In the genomic region with DNA sequence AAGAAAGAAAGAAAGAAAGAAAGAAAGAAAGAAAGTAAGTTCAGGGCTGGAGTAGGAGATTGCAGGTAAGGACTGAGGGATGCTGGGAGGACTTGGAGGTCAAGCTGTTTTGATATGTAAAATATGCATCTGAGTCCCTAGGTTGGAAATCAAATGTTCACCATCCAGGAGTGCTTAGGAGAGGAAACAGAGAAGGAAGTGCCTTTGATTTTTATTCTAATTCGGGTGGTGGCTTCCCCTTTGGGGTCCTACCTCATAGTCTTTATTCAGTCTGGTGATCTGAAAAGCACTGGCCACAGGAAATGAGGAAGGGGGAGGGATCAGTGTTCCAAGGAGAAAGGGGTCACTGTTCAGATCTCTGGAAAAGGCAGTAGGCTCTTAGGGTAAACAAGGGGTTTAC, we compare ENCODE assay signal across 29 mouse cellular contexts.
"Had no signal": no experiment of that assay in that cellular context is flagged by ENCODE, and none has a peak within 500 bp of the region (broad histone marks: within the 10 kb centered on the region; RNA-seq: fewer than 3 reads in every experiment).

No protein-coding gene starts in this region.

- H3K27ac ChIP-seq: gastrocnemius, adult 2 months; heart, embryonic 10.5 days; hindbrain, embryonic 10.5 days; hindbrain, embryonic 13.5 days; hindbrain, embryonic 15.5 days; hindbrain, postnatal 0 days; kidney, embryonic 15.5 days; kidney, postnatal 0 days; limb, embryonic 10.5 days; limb, embryonic 12.5 days; liver, embryonic 13.5 days; liver, embryonic 15.5 days had no signal

- H3K9me3 ChIP-seq: heart, embryonic 10.5 days; hindbrain, embryonic 10.5 days; hindbrain, embryonic 13.5 days; hindbrain, embryonic 15.5 days; kidney, embryonic 15.5 days; limb, embryonic 10.5 days; limb, embryonic 12.5 days; liver, embryonic 15.5 days had no signal

- H3K4me2 ChIP-seq: heart, embryonic 12.5 days; hindbrain, embryonic 13.5 days; hindbrain, embryonic 15.5 days; kidney, embryonic 15.5 days; limb, embryonic 12.5 days; liver, embryonic 11.5 days; liver, embryonic 13.5 days; liver, embryonic 15.5 days had no signal

- H3K4me3 ChIP-seq: gastrocnemius, adult 2 months; heart, embryonic 10.5 days; heart, embryonic 12.5 days; hindbrain, embryonic 10.5 days; hindbrain, embryonic 13.5 days; hindbrain, embryonic 15.5 days; kidney, embryonic 15.5 days; limb, embryonic 10.5 days; limb, embryonic 12.5 days; liver, embryonic 13.5 days; liver, embryonic 15.5 days had no signal

- H3K36me3 ChIP-seq: heart, embryonic 10.5 days; heart, embryonic 12.5 days; hindbrain, embryonic 10.5 days; hindbrain, embryonic 13.5 days; hindbrain, embryonic 15.5 days; kidney, embryonic 15.5 days; limb, embryonic 10.5 days; limb, embryonic 12.5 days; liver, embryonic 13.5 days; liver, embryonic 15.5 days had no signal

- DNase-seq: gastrocnemius, adult 2 months; gastrocnemius, postnatal 10 days; gastrocnemius, postnatal 25 days; heart, adult 18-20 months; heart, postnatal 10 days; heart, postnatal 4 days; kidney, adult 11 months; kidney, adult 2 months; kidney, adult 9 months; kidney, postnatal 14 days; kidney, postnatal 36 days; layer of hippocampus, adult 9-11 months; layer of hippocampus, postnatal 36 days; liver; liver, embryonic 13.5 days; liver, postnatal 0 days had no signal

- H3K4me1 ChIP-seq: heart, embryonic 10.5 days; heart, embryonic 12.5 days; hindbrain, embryonic 10.5 days; hindbrain, embryonic 13.5 days; hindbrain, embryonic 15.5 days; kidney, embryonic 15.5 days; limb, embryonic 10.5 days; limb, embryonic 12.5 days; liver, embryonic 13.5 days; liver, embryonic 15.5 days had no signal

- H3K9ac ChIP-seq: heart, embryonic 12.5 days; hindbrain, embryonic 13.5 days; hindbrain, embryonic 15.5 days; kidney, embryonic 15.5 days; limb, embryonic 12.5 days; liver, embryonic 13.5 days; liver, embryonic 15.5 days; liver, postnatal 0 days had no signal

- ATAC-seq: hindbrain, postnatal 0 days; intestine, embryonic 16.5 days; liver, postnatal 0 days had no signal

- H3K27me3 ChIP-seq: heart, embryonic 12.5 days; hindbrain, embryonic 13.5 days; hindbrain, embryonic 15.5 days; kidney, embryonic 15.5 days; limb, embryonic 12.5 days; liver, embryonic 13.5 days; liver, embryonic 15.5 days had no signal
